Mouse (Mus musculus): Measurements from ENCODE around the gene Wif1. TPM values are rescaled to one million over a fixed set of nuclear protein-coding genes. Genes with fewer than 3 reads are reported as not detected.
A peak's percentile ranks its signal among the peaks of the same experiment; 100 is the strongest.

Gene Wif1
- polyA plus RNA-seq, 1 experiment from 2014 or later = 0.79 TPM

- Histone ChIP-seq H3K4me1 (replicated peaks; ENCODE audit: control insufficient read depth, insufficient read depth) (peaks cover 5% of the 10 kb centered on the region), H3K9ac (ENCODE audit: low read length) (no peak overlapping the region), H3K4me2 (replicated peaks; ENCODE audit: low read depth) (no peak overlapping the region), H3K9me3 (ENCODE audit: control insufficient read depth, low read length) (no peaks in the 10 kb centered on the region), H3K4me3 (ENCODE audit: low read depth, low read length) (no peak overlapping the region), H3K27ac (replicated peaks) (no peak overlapping the region), H3K27me3 (ENCODE audit: control insufficient read depth, insufficient read depth, low read length) (no peaks in the 10 kb centered on the region), H3K36me3 (ENCODE audit: control insufficient read depth, insufficient read depth, low read length) (no peaks in the 10 kb centered on the region)
- DNase-seq (ENCODE audit: low spot score) (peak; percentile 41), ATAC-seq (ENCODE audit: low FRiP score, low TSS enrichment) (no peak)
- peak; percentile 79 for TF ChIP-seq CTCF (IDR thresholded peaks at IDR 0.05; ENCODE audit: low read depth)
- TF ChIP-seq EP300 (optimal IDR thresholded peaks at IDR 0.05) = no peak
- 19% methylated on average over 7 of the region's 7 CpGs for whole genome bisulfite sequencing
Measured at GRCm38 (mm10) chr10:121031802-121032201, 2.0 kb upstream of the Wif1 start.

GRCm38 (mm10) chr10:121033128-121033791 lies 500 bp upstream of the Wif1 start:
- H3K27ac ChIP-seq (replicated peaks) = no peak overlapping the region
- peak overlapping the region; percentile 89 for H3K4me2 ChIP-seq (replicated peaks; ENCODE audit: low read depth)
- no peaks in the 10 kb centered on the region for H3K9me3 ChIP-seq (ENCODE audit: control insufficient read depth, low read length)
- H3K27me3 ChIP-seq (ENCODE audit: control insufficient read depth, insufficient read depth, low read length) = no peaks in the 10 kb centered on the region
- no peaks in the 10 kb centered on the region for H3K36me3 ChIP-seq (ENCODE audit: control insufficient read depth, insufficient read depth, low read length)
- under 1% methylated on average over 25 of the region's 25 CpGs for WGBS
- peak overlapping the region; percentile 50 for H3K4me3 ChIP-seq (ENCODE audit: low read depth, low read length)
- TF ChIP-seq EP300 (optimal IDR thresholded peaks at IDR 0.05) (no peak), CTCF (IDR thresholded peaks at IDR 0.05; ENCODE audit: low read depth) (peak; percentile 71)
- DNase-seq (ENCODE audit: low spot score) (peak; percentile 83), ATAC-seq (ENCODE audit: low FRiP score, low TSS enrichment) (peak; percentile 91)
- H3K4me1 ChIP-seq (replicated peaks; ENCODE audit: control insufficient read depth, insufficient read depth) = peaks cover 5% of the 10 kb centered on the region
- 0 out of 2 replicates have a peak overlapping the region, but pooled peaks have one; percentile 23 for H3K9ac ChIP-seq (ENCODE audit: low read length)

- Histone ChIP-seq H3K4me3 (ENCODE audit: low read depth, low read length) (no peak overlapping the region), H3K27ac (replicated peaks) (no peak overlapping the region), H3K9ac (ENCODE audit: low read length) (peak overlapping the region; percentile 23; the same call in 1 of the 2 replicates), H3K9me3 (ENCODE audit: control insufficient read depth, low read length) (no peaks in the 10 kb centered on the region), H3K4me2 (replicated peaks; ENCODE audit: low read depth) (peak overlapping the region; percentile 89), H3K36me3 (ENCODE audit: control insufficient read depth, insufficient read depth, low read length) (no peaks in the 10 kb centered on the region), H3K4me1 (replicated peaks; ENCODE audit: control insufficient read depth, insufficient read depth) (peaks cover 5% of the 10 kb centered on the region), H3K27me3 (ENCODE audit: control insufficient read depth, insufficient read depth, low read length) (no peaks in the 10 kb centered on the region)
- ATAC-seq (ENCODE audit: low FRiP score, low TSS enrichment) (no peak), DNase-seq (ENCODE audit: low spot score) (no peak)
- 10% methylated on average over 5 of the region's 5 CpGs for WGBS
- TF ChIP-seq EP300 (optimal IDR thresholded peaks at IDR 0.05) (no peak), CTCF (IDR thresholded peaks at IDR 0.05; ENCODE audit: low read depth) (no peak)
Measured at GRCm38 (mm10) chr10:121034569-121034947, 798 bp downstream of the Wif1 start.

- TF ChIP-seq EP300 (optimal IDR thresholded peaks at IDR 0.05) (no peak), CTCF (IDR thresholded peaks at IDR 0.05; ENCODE audit: low read depth) (no peak)
- 85% methylated on average over 4 of the region's 4 CpGs for WGBS
- no peak for ATAC-seq (ENCODE audit: low FRiP score, low TSS enrichment)
Measured at GRCm38 (mm10) chr10:121038556-121039284, 5.0 kb downstream of the Wif1 start.

GRCm38 (mm10) chr10:121040911-121041310 lies 7.2 kb downstream of the Wif1 start:
- no peak overlapping the region for H3K27ac ChIP-seq (replicated peaks)
- H3K4me1 ChIP-seq (replicated peaks; ENCODE audit: control insufficient read depth, insufficient read depth) = no peaks in the 10 kb centered on the region
- no peaks in the 10 kb centered on the region for H3K9me3 ChIP-seq (ENCODE audit: control insufficient read depth, low read length)
- no peaks in the 10 kb centered on the region for H3K36me3 ChIP-seq (ENCODE audit: control insufficient read depth, insufficient read depth, low read length)
- ATAC-seq (ENCODE audit: low FRiP score, low TSS enrichment) (no peak), DNase-seq (ENCODE audit: low spot score) (no peak)
- H3K9ac ChIP-seq (ENCODE audit: low read length) = no peak overlapping the region
- 56% methylated on average over 14 of the region's 14 CpGs for WGBS
- no peaks in the 10 kb centered on the region for H3K27me3 ChIP-seq (ENCODE audit: control insufficient read depth, insufficient read depth, low read length)
- H3K4me3 ChIP-seq (ENCODE audit: low read depth, low read length) = no peak overlapping the region
- TF ChIP-seq EP300 (optimal IDR thresholded peaks at IDR 0.05) = no peak
- no peak overlapping the region for H3K4me2 ChIP-seq (replicated peaks; ENCODE audit: low read depth)

More at GRCm38 (mm10) chr10:121038556-121039284, 5.0 kb downstream of the Wif1 start:
- no peak overlapping the region for H3K27ac ChIP-seq (replicated peaks)
- H3K4me2 ChIP-seq (replicated peaks; ENCODE audit: low read depth) = no peak overlapping the region
- H3K9me3 ChIP-seq (ENCODE audit: control insufficient read depth, low read length) = no peaks in the 10 kb centered on the region
- H3K36me3 ChIP-seq (ENCODE audit: control insufficient read depth, insufficient read depth, low read length) = no peaks in the 10 kb centered on the region
- DNase-seq (ENCODE audit: low spot score) = no peak
- no peak overlapping the region for H3K4me3 ChIP-seq (ENCODE audit: low read depth, low read length)
- no peak overlapping the region for H3K9ac ChIP-seq (ENCODE audit: low read length)
- H3K4me1 ChIP-seq (replicated peaks; ENCODE audit: control insufficient read depth, insufficient read depth) = peaks cover 5% of the 10 kb centered on the region
- H3K27me3 ChIP-seq (ENCODE audit: control insufficient read depth, insufficient read depth, low read length) = no peaks in the 10 kb centered on the region

- no peaks in the 10 kb centered on the region for H3K36me3 ChIP-seq (ENCODE audit: control insufficient read depth, insufficient read depth, low read length)
- H3K27me3 ChIP-seq (ENCODE audit: control insufficient read depth, insufficient read depth, low read length) = no peaks in the 10 kb centered on the region
- H3K4me3 ChIP-seq (ENCODE audit: low read depth, low read length) = no peak overlapping the region
- no peak overlapping the region for H3K4me2 ChIP-seq (replicated peaks; ENCODE audit: low read depth)
- DNase-seq (ENCODE audit: low spot score) (no peak), ATAC-seq (ENCODE audit: low FRiP score, low TSS enrichment) (no peak)
- no peaks in the 10 kb centered on the region for H3K9me3 ChIP-seq (ENCODE audit: control insufficient read depth, low read length)
- no peak overlapping the region for H3K9ac ChIP-seq (ENCODE audit: low read length)
- H3K4me1 ChIP-seq (replicated peaks; ENCODE audit: control insufficient read depth, insufficient read depth) = no peaks in the 10 kb centered on the region
- TF ChIP-seq EP300 (optimal IDR thresholded peaks at IDR 0.05) (no peak), CTCF (IDR thresholded peaks at IDR 0.05; ENCODE audit: low read depth) (no peak)
- no peak overlapping the region for H3K27ac ChIP-seq (replicated peaks)
- WGBS = 79% methylated on average over 10 of the region's 10 CpGs
Measured at GRCm38 (mm10) chr10:121047440-121047839, 13.7 kb downstream of the Wif1 start.

Measured in stomach, postnatal 0 days (tissue).